Mouse (Mus musculus): ENCODE data around the gene Nr1d1. TPM values are rescaled to one million over a fixed set of nuclear protein-coding genes. Genes with fewer than 3 reads are reported as not detected.

Nr1d1 gene
- total RNA-seq, 2 experiments from 2014 or later, result 31.1 to 32.7 TPM

DNA sequence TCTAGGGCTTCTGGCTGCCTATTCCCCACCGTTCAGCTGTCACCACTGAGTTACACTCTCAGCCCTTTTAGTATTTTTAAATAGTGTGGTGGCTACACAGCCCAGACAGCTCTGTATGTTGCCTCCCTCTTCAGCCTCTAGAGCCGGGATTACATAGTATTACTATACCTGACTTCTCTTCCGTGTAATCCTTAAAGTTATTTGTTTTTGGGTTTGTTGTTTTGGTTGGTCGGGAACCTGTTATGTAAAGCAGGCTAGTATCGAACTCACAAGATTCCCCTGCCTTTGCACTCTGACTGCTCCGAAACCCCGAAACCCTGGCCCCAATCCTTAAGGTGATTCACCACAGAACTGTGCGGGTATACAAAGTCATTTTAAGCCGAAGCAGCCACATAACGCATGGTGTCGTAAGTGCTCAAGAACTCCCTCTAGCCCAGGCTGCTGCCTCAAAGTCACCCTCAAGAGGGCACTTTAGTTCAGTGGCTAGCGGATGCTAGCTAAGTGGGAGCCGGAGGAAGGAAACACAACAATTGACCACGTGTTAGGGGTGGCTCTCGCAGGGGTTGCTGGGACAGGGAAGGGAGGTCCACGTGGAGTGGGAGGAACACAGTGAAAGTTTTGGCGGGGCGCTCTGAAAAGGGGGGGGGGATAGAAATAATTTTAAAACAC lies 13.6 kb upstream of the Nr1d1 start:
- intact Hi-C loops (cut with DNase I), result loop anchor here (1.0 kb wide), 1 partner anchor 41 kb away; no protein-coding TSS in a partner anchor
- DNase-seq, result peak; percentile 94 to 95

DNA sequence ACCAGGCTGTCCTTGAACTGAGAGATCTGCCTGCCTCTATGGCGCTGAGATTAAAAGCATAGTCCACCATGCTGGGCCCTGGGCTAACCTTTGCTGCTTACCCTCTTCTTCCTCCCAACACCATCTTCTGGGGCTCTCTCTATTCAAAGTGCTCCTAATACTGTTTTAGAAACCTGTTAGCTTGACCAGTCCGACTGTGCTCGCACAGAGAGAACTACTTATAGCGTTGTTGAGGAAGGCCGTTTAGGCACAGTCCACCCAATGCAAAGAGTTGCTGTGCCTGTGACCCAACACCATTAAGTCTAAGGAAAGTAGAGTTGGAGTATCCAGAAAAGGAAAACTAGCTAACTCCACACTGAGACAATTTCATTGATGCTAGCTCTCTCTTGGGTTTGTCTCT lies 13.0 kb upstream of the Nr1d1 start:
- peak in 1 of 2 experiments; percentile 34 for DNase-seq
- intact Hi-C loops (cut with DNase I), result loop anchor here (1.0 kb wide), 1 partner anchor 41 kb away; no protein-coding TSS in a partner anchor

DNA sequence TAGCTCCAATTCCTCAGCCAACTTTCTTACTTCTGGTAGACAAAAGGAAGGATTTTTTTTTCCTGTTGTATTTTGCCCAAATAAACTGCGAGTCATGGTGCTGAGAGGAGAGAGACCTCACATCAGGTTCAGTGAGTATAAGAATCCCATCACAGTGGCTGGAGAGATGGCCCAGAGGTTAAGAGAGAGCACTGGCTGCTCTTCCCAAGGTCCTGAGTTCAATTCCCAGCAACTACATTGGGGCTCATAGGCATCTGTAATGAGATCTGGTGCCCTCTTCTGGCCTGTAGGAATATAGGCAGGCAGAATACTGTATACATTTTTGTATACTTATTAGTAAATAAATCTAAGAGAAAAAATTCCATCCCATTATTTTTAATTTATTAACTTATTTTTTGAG lies 12.6 kb upstream of the Nr1d1 start:
- intact Hi-C loops (cut with DNase I), result loop anchor here (1.0 to 2.0 kb wide), 4 partner anchors 15 to 87 kb away; no protein-coding TSS in a partner anchor
- peak in 1 of 2 experiments; percentile 20 for DNase-seq

DNA sequence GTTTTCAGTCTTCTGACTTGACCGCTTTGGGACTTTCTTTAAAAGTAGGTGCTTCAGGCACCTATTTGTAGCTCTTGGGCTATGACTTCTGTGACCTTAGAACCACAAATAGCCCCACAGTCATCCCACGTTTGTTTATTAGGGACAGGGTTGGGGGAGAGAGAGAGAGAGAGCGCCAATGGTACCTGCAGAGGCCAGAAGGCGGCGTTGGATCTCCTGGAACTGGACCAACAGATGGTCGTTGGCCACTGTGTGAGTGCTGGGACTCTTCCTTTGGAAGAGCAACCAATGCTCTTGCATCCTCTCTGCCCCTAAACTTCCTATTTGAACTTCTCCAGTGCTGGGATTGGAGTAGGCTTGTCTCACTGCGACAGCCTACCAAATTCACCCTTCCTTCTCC lies 12.1 kb upstream of the Nr1d1 start:
- DNase-seq, result no peak
- intact Hi-C loops (cut with DNase I), result loop anchor here (1.0 to 2.0 kb wide), 3 partner anchors 14 to 87 kb away; no protein-coding TSS in a partner anchor

DNA sequence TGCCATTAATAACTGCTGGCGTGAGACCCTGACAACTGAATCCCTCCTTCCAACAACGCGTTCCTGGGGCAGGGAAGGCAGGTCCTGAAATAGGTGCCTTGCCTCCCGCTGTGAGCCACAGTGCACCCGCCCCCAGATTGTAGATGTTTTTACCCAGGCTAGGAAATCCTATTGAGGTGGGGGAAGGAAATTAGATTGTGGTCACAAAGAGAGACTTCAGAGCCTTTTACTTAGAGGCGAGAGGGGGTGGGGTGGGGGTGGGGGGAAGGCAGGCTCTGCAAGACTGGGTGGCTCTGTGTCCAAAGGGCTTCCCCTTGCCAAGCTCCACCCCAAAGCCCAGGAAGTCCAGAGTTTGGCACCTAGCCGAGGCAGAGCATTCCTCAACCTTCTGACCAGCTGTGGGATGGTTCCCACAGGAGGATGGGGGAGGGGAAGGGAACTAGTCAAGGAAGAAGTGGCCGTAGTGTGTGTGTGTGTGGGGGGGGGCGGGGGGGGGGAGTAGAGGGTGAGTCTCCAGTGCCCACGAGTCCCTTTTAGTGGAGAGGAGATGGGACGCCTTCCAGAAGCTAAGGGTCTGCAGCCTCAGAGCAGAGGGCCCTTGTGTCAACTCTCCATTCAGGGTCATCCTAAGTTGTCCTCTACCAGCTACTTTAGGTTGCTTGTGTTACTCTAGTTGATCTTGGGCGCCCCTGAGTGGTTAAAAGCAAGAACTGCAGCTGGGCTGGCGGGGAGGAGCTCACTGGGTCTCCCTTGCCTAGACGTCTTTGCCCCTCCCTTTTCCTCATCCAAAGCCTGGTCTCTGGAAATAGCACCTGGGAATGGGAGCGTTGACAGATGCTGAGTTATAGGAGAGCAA lies 11.5 kb upstream of the Nr1d1 start:
- intact Hi-C loops (cut with DNase I), result loop anchor here (1.0 to 2.0 kb wide), 4 partner anchors 14 to 86 kb away; no protein-coding TSS in a partner anchor
- DNase-seq, result peak; percentile 99

DNA sequence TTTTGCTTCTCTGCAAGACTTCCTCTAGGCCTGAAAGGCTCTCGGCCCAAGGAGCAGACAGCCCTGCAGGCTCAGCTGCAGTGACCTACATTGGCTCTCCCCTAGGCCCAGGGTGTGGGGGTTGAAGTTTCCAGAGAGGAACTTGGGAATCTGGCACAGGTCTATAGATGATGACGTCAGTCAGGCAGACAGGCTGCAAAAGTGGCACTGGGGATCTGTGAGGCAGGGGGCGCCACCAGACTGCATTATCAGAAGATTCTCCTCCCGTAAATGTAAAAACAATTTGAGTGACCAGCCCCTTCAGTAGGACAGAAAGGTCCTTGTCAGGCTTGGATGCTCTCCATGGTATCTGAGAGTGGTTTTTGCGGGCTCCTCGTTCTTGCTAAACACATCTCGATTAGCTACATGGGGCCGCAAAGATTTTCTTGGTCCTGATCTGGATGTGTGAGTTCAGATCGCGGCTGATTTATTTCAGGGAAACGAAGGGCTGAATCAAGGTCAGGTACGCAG lies 10.7 kb upstream of the Nr1d1 start:
- DNase-seq, result peak; percentile 92 to 93
- intact Hi-C loops (cut with DNase I), result loop anchor here (1.0 to 2.0 kb wide), 3 partner anchors 13 to 75 kb away; no protein-coding TSS in a partner anchor

DNA sequence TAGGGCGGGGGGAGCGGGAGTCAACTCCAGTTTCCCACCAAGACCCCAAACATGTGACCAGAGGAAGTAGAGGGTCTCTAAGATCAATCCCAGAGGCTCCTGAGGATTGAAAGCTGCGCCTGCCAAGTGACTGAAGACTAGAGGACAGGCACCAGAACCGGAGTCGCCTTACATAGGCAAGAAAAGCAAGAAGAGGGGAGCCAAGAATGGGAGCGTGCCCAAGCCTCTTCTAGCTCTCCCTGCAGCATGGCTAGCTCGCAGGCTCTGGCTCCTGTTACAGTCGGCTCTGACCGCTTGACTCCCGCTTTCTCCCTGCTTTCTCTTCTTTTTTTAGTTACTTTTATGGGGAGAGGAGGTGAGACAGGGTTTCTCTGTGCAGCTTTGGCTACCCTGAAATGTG lies 10.1 kb upstream of the Nr1d1 start:
- DNase-seq, result peak; percentile 64 to 65
- intact Hi-C loops (cut with DNase I), result no loop called here

DNA sequence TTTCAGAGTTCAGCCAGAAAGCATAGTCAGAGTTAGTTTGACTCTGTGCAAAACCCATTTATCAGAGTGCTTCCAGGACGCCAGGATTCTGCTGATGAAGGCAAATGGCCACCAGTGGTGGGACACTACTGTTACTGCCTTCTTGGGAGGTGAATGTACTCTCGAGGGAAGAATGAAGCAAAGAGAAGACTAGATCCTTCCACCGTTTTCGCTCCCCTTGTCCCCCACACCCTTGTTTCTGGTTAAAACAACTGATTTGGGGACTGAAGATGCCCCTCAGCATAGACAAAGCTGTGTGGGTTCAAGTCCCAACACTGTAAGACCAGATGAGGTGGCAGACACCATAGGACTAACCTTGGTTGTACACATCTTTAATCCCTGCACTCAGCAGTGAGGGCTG lies 9.0 kb upstream of the Nr1d1 start:
- intact Hi-C loops (cut with DNase I), result no loop called here
- peak in 1 of 2 experiments; percentile 33 for DNase-seq

DNA sequence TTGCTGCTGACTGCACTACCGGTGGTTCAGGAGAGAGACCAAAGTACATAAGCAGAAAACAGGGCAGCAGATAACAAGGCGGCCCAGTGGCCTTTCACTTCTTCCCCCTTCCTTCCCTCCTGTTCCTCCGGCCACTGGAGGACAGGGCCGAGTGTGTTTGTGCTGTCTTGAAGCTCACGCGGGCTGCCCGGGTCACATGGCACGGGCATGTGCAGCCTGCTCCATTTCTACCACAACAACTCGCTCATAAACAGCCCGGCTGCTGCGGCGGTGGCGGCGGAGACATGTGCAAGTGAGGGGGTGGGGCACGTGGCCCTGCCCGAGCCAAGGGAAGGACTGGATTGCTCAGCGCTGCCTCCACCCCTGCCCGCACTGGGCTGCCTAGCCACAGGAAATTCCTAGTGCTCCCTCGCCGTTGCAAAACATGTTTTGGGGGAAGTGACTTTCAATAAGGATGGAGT lies 8.1 kb upstream of the Nr1d1 start:
- DNase-seq, result peak; percentile 98
- intact Hi-C loops (cut with DNase I), result loop anchor here (1.0 kb wide), 1 partner anchor 8 kb away; the partner anchor contains the start of gene Nr1d1

DNA sequence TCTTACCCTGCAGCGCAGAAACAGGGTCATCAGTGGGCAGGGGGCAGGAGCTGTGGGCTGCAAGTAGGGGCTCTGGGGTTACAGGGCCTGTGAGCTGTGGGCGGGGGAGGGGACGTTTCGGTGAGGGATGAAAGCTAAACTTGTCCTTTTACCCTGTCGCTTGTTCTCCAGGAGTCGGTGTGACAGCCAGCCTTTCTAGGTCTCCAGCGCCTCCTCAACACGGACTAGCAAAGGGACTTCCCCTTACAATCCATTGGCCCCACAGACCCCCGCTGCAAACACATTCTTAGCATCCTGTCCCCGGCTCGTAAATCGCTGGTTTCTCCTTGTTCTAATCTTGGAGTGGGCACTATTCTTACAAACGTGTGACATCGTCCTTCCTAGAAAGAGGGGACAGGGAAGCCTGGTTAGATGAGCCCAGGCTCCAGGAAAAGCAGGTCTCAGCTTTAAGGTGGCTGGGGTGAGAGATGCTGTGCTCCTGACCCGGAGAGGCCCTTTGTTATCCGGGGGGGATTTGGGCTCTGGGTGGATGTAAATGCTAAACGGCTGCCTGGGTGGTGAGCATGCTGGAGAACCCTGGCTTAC lies 7.6 kb upstream of the Nr1d1 start:
- intact Hi-C loops (cut with DNase I), result loop anchor here (1.0 kb wide), 1 partner anchor 7 kb away; the partner anchor contains the start of gene Nr1d1
- DNase-seq, result peak in 1 of 2 experiments; percentile 60

DNA sequence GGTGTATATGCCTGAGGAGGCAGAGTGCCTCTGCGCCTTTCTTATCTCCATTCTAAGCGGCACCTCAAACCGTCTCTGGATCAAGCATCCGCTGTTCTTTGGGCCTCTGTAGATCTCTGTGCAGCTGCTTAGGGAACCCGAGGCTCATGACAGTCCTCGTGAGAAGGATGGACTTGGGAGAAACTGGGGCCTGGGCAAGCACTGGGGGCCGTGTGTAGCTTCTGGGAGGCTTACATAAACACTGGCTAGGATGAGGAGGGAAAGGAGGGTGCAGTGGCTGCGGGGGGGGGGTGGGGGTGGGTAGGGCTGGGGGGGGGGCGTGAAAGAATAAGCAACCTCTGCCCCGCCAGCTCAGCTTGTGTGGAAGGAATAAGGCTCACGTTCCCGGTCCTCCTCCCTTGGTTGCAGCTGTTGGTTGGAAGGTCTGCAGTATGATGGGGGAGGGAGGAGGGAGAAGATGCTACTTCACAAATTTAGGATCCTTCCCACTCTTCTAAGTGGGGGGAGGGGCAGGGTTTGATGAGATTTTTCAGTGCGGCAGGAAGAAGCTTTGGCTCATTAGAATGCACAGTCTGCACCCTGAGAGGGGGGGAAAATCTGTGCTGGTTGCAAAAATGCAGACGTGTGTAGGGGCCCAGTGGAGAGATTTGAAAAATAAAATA lies 6.8 kb upstream of the Nr1d1 start:
- intact Hi-C loops (cut with DNase I), result no loop called here

DNA sequence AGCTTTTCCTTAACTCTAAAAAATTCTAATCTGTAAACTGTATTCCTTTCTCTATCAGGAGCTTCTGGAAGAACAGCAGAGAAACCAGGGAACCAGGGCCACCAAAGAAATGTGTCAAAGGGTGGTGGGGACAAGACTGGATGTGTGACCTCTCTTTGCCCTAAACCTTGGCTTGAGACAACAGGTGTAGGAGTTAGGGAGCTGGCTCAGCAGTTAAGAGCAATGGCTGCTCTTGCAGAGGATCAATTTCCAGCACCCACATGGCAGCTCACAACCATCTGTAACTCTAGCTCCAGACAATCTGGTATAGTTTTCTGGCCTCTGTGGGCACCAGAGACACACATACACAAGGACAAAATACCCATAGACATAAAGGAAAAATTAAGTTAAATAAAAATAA lies 2.8 kb upstream of the Nr1d1 start:
- DNase-seq, result no peak
- intact Hi-C loops (cut with DNase I), result no loop called here

More for the DNA sequence above, 6.8 kb upstream of the Nr1d1 start:
- peak; percentile 79 to 83 for DNase-seq

DNA sequence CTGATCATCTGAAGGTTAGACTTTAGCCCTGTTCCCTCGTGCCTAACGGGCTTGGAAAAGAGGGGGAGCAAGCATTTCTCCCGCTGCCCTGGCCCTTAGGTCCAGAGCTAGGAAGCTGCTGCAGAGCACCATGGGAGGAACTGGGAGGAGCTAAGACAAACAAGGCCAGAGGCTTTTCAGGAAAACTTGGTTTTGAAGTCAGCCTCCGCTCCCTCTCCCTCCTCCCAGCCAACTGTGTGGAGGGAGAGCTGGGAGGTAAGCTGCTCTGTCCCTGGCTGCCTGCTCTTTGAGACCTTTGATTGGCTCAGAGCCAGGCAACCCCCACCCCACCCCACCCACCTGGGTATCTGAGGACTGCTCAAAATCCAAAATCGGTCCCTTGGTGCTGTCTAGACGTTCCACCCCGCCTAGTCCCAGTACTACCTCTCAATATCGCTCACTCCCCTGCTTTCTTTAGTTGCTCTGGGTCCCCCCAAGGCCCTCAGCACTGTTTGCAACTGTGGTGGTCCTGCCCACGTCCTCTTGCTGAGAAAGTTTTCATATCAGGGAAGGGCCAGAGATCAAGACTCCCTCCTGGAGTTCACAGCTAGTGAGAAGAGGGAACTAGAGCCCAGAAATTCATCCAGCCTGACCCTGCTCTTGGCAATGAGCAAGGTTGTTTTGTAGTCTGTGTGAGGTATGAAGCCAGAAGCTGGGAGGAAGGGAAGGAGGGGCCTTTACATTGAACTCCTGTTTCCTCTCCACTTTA lies 1.9 kb upstream of the Nr1d1 start:
- peak; percentile 78 to 79 for DNase-seq
- intact Hi-C loops (cut with DNase I), result no loop called here

DNA sequence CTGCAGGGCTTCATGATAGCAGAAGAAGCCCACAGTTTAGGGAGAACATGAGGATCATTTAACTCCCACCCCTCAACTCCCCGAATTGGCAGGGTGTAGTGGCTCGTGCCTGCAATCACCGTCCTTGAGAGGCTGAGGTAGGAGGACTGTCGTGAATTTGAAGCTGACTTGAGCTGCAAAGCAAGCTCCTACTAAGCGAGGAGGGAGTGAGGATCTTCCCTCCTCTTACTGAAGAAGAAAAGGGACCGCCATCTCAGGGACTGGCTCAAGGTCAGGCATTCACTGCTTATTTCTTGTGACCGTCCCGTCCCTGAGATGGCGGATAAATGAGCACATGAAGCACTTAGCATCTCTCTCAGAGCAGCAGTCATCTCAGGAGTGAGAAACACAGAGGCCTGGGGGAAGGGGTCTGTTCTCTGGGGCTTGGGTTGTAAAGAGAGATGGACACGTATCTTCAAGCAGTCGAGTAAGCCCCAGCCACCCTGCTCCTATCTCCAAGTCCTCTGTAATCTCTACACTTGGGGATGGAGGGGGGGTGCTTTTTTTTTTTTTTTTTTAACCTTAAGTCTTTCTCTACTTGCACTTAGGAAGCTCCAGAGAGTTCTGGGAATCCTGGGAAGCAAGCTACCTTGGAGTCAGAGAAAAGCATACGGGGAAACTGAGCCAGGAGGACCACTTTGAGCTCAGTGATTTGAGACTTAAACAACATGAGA lies 1.1 kb upstream of the Nr1d1 start:
- intact Hi-C loops (cut with DNase I), result no loop called here
- no peak for DNase-seq

DNA sequence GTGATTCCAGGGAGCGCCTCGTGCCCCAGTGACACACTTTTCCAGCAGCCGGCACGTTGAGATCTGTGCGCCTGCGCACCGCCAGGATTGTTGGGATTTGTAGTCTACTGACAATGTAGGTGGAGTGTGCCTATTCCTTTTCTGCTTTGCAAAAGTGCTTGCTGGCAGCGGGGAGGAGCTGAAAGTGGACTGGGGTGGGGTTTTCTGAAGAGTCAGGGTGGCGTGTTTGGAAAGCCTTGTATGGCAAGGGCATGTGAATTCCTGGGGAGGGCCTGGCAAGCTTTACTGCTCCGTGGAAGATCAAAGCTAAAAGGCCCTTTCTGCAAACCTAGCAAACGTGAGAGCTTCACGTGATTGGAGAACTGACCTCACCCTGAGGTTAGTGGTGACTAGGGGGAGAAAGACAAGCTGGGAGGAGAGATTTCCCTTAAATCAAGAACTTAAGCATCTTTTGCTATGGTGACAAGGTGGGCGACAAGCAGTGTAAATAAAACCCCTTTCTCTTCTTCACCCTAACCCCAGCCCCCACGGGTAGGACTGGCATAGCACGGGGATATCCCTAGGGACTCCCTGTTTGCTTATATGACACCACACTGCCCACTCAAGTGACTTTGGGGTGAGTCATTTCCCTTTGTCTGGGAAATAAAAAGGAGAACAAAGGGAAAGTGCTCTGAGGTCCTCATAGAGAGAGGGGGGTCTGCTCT lies 367 bp upstream of the Nr1d1 start:
- intact Hi-C loops (cut with DNase I), result loop anchor here (1.0 kb wide), 1 partner anchor 8 kb away; no protein-coding TSS in a partner anchor
- peak; percentile 100 for DNase-seq

DNA sequence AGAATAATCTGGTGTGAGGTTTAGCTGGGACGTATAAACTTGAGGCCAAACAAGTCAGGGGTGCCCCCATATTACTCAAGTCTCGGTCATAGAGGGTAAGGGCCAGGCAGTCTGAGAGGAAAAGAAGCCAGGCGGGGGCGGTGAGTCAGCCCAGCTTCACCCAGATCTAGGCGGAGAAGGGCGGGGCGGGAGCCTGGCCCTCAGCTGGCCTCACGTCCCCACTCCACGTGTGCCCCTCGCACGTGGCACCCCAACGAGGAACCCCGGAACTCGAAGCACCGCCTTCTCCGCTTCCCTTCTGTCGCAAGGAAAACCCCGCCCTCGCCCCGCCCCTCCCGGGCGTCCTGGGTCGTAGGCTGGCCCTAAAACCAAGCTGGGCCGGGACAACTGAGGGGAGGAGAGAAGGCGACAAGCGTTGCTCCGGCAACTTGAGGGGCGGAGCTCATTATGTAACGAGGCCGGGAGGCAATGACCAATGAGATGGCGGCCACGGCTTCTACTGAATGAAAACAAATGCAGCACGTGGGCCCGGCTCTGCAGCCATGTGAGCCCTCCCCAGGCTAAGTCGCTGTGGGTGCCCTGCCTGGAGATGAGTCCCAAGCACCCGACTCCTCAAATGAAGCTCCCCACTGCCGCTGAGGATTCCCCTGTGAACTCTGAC lies 1.4 kb downstream of the Nr1d1 start:
- intact Hi-C loops (cut with DNase I), result loop anchor here (2.0 kb wide), 1 partner anchor 13 kb away; no protein-coding TSS in a partner anchor

DNA sequence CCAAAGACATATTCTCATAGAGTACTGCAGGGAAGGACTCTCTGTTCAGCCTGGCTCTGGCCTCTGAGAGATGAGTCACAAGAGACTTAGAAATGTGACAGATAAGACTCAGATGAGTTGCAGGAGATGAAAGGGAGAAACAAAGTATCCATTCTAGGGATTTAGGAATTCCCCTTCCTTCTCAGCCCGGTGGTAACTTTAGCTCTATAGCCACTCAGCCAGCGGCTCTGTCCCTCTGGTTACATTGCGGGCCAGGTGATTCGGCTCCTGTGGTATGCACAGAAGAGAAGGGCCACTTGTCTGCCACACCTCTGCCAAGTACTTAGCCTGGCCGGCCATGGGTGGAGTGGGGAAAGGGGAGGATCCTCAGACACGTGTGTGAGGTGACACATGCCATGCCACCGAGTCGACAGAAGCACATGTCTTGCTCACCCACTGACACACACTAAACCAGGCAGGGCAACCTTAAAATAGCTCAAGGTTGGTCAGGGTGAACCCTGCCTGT lies 2.4 kb downstream of the Nr1d1 start:
- intact Hi-C loops (cut with DNase I), result loop anchor here (2.0 kb wide), 1 partner anchor 14 kb away; no protein-coding TSS in a partner anchor
- peak; percentile 90 to 91 for DNase-seq

More for the DNA sequence above, 1.4 kb downstream of the Nr1d1 start:
- DNase-seq, result peak; percentile 100

Data from heart, postnatal 10 days (tissue).